Mouse (Mus musculus): ENCODE measurements around the gene Nsg2.
"Not testable (repeated sequence)": the region's sequence is repeated elsewhere in the genome, so short reads cannot be mapped to it uniquely, and the experiment has no call there.

Gene Nsg2

GRCm38 (mm10) chr11:32000281-32000680 is at the start of gene Nsg2:
Gene Nsg2 (plus strand): TSS chr11:32000463.
- DNase-seq (ENCODE audit: low read depth): peak; percentile 49

GRCm38 (mm10) chr11:31960071-31960470 is 40.2 kb upstream of the Nsg2 start:
- no peak for DNase-seq (ENCODE audit: low read depth)

- DNase-seq (ENCODE audit: low read depth): no peak
These were observed 36.3 kb upstream of the Nsg2 start for GRCm38 (mm10) chr11:31963993-31964392.

- DNase-seq (ENCODE audit: low read depth): no peak
These were observed 34.8 kb upstream of the Nsg2 start, which contains the start of gene 4930524B15Rik for GRCm38 (mm10) chr11:31965256-31966134. Gene 4930524B15Rik (plus strand): TSS chr11:31965592.

- DNase-seq (ENCODE audit: low read depth): no peak
These were observed 26.1 kb upstream of the Nsg2 start for GRCm38 (mm10) chr11:31974132-31974531.

GRCm38 (mm10) chr11:31974826-31975225 is 25.4 kb upstream of the Nsg2 start:
- no peak for DNase-seq (ENCODE audit: low read depth)

GRCm38 (mm10) chr11:31975678-31976077 is 24.6 kb upstream of the Nsg2 start:
- DNase-seq (ENCODE audit: low read depth): no peak

- no peak for DNase-seq (ENCODE audit: low read depth)
These were observed 24.1 kb upstream of the Nsg2 start for GRCm38 (mm10) chr11:31976137-31976536.

- DNase-seq (ENCODE audit: low read depth): not testable (repeated sequence)
These were observed 20.2 kb upstream of the Nsg2 start for GRCm38 (mm10) chr11:31980089-31980488.

GRCm38 (mm10) chr11:31981830-31982229 is 18.4 kb upstream of the Nsg2 start:
- DNase-seq (ENCODE audit: low read depth): no peak

GRCm38 (mm10) chr11:31982247-31982943 is 17.9 kb upstream of the Nsg2 start:
- DNase-seq (ENCODE audit: low read depth): not testable (repeated sequence)

GRCm38 (mm10) chr11:31983249-31983648 is 17.0 kb upstream of the Nsg2 start:
- no peak for DNase-seq (ENCODE audit: low read depth)

- DNase-seq (ENCODE audit: low read depth): no peak
These were observed 15.5 kb upstream of the Nsg2 start for GRCm38 (mm10) chr11:31984786-31985185.

GRCm38 (mm10) chr11:31992535-31992934 is 7.7 kb upstream of the Nsg2 start:
- DNase-seq (ENCODE audit: low read depth): no peak

- DNase-seq (ENCODE audit: low read depth): no peak
These were observed 547 bp upstream of the Nsg2 start for GRCm38 (mm10) chr11:31999716-32000115.

- DNase-seq (ENCODE audit: low read depth): no peak
These were observed 1.1 kb downstream of the Nsg2 start for GRCm38 (mm10) chr11:32001181-32001910.

GRCm38 (mm10) chr11:32002670-32003072 is 2.4 kb downstream of the Nsg2 start:
- DNase-seq (ENCODE audit: low read depth): no peak

GRCm38 (mm10) chr11:32008049-32008448 is 7.8 kb downstream of the Nsg2 start:
- DNase-seq (ENCODE audit: low read depth): not testable (repeated sequence)

- DNase-seq (ENCODE audit: low read depth): no peak
These were observed 8.6 kb downstream of the Nsg2 start for GRCm38 (mm10) chr11:32008852-32009251.

GRCm38 (mm10) chr11:32009961-32010662 is 9.8 kb downstream of the Nsg2 start:
- no peak for DNase-seq (ENCODE audit: low read depth)

- DNase-seq (ENCODE audit: low read depth): no peak
These were observed 10.4 kb downstream of the Nsg2 start for GRCm38 (mm10) chr11:32010663-32010970.

Data from c-Kit-positive CD71-negative TER-119-negative erythroid progenitor cells, embryonic 14.5 days (primary cell).